Mouse (Mus musculus): Measurements from ENCODE around the gene Lyrm1.

Gene Lyrm1

GRCm38 (mm10) chr7:119997066-119997465, 101.4 kb downstream of the Lyrm1 start:
- ChIA-PET CTCF (no interaction called here), POLR2A (interaction anchor here in 1 of 4 experiments (0.7 kb wide), 1 partner anchor 8 kb away, joined by 4 read pairs; no protein-coding TSS in a partner anchor)

Measured in embryonic stem cell, embryonic (primary cell).